Mouse (Mus musculus) G1E (cell line): ENCODE measurements around the gene Glb1l3.

Experiments
- CTCF ChIP-seq: IDR thresholded peaks from 2 replicates; pipeline ENCODE4 v1.5.1; 2012; ENCODE audit warnings: low read depth, low read length, inconsistent platforms, mixed read lengths
- GATA2 ChIP-seq: IDR thresholded peaks from 2 replicates; pipeline ENCODE4 v1.6.1; 2012; ENCODE audit warnings: low read depth, low read length, inconsistent platforms, borderline replicate concordance

DNA sequence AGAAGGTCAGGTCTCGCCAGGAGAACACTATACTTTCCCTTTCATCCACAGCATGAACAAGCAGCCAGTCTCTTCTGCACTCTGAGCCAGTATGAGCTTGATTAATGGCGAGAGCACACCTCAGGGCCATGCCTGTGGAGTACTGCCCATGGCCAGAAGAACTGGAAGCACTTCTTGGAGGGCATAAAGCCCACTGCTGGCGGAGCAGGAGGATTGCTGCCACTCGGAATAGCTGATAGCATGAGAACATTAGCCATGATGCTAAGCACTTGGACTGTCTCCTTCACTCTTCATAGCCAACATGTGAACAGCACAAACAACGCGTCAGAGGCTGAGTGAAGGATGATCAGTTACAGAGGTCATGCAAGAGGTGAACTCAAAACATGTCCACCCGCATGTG, 82.3 kb downstream of the Glb1l3 start:
- TF ChIP-seq CTCF: no peak
- TF ChIP-seq GATA2: no peak
